Mouse (Mus musculus): Measurements from ENCODE around the gene Cpsf6. TPM values are rescaled to one million over a fixed set of nuclear protein-coding genes. Genes with fewer than 3 reads are reported as not detected.

The Cpsf6 gene
- polyA plus RNA-seq, 1 experiment = 42.3 TPM

GRCm38 (mm10) chr10:117414726-117415125, 34.9 kb upstream of the Cpsf6 start:
- no peak for DNase-seq (ENCODE audit: low read depth)

- DNase-seq (ENCODE audit: low read depth) = no peak
Measured at GRCm38 (mm10) chr10:117413562-117414527, 34.0 kb upstream of the Cpsf6 start.

GRCm38 (mm10) chr10:117412474-117413057, 32.8 kb upstream of the Cpsf6 start:
- DNase-seq (ENCODE audit: low read depth) = no peak

- no peak for DNase-seq (ENCODE audit: low read depth)
Measured at GRCm38 (mm10) chr10:117411716-117412473, 32.1 kb upstream of the Cpsf6 start.

- no peak for DNase-seq (ENCODE audit: low read depth)
Measured at GRCm38 (mm10) chr10:117411131-117411530, 31.3 kb upstream of the Cpsf6 start.

GRCm38 (mm10) chr10:117410481-117411048, 30.8 kb upstream of the Cpsf6 start:
- DNase-seq (ENCODE audit: low read depth) = no peak

GRCm38 (mm10) chr10:117409373-117410354, 29.8 kb upstream of the Cpsf6 start:
- no peak for DNase-seq (ENCODE audit: low read depth)

- no peak for DNase-seq (ENCODE audit: low read depth)
Measured at GRCm38 (mm10) chr10:117408545-117409372, 28.9 kb upstream of the Cpsf6 start.

GRCm38 (mm10) chr10:117407734-117408288, 28.0 kb upstream of the Cpsf6 start:
- DNase-seq (ENCODE audit: low read depth) = no peak

GRCm38 (mm10) chr10:117406843-117407733, 27.3 kb upstream of the Cpsf6 start:
- DNase-seq (ENCODE audit: low read depth) = no peak

- DNase-seq (ENCODE audit: low read depth) = no peak
Measured at GRCm38 (mm10) chr10:117406283-117406588, 26.4 kb upstream of the Cpsf6 start.

- no peak for DNase-seq (ENCODE audit: low read depth)
Measured at GRCm38 (mm10) chr10:117405526-117406282, 25.9 kb upstream of the Cpsf6 start.

- DNase-seq (ENCODE audit: low read depth) = no peak
Measured at GRCm38 (mm10) chr10:117404384-117404783, 24.6 kb upstream of the Cpsf6 start.

GRCm38 (mm10) chr10:117403344-117403953, 23.6 kb upstream of the Cpsf6 start:
- no peak for DNase-seq (ENCODE audit: low read depth)

GRCm38 (mm10) chr10:117402403-117403333, 22.9 kb upstream of the Cpsf6 start:
- DNase-seq (ENCODE audit: low read depth) = no peak

GRCm38 (mm10) chr10:117401364-117401763, 21.5 kb upstream of the Cpsf6 start:
- no peak for DNase-seq (ENCODE audit: low read depth)
